Mouse (Mus musculus): ENCODE data around the gene Trim41. TPM values are rescaled to one million over a fixed set of nuclear protein-coding genes. Genes with fewer than 3 reads are reported as not detected.

The Trim41 gene
- polyA plus RNA-seq, 1 experiment from 2014 or later = 6.1 TPM

DNA sequence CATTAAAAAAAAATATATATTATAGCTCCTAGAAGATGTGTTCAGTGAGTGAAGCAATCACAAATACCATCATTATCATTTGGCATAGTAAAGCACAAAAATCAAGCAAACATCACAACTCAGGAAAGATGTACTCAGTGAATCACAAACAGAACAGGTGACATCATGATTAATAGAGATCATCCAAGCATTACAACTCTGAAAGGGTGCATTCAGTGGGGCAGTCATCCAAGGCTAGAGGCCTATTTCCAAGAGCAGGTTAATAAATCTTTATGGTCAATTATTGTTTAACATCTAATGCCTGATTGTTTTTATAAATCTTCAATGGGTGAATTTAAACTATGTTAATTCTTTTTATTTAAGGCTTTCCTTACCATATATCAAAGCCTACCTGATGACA lies 23.7 kb upstream of the Trim41 start:
- Histone ChIP-seq H3K4me3 (ENCODE audit: low read length) (no peak overlapping the region), H3K9me3 (ENCODE audit: control insufficient read depth, low read length) (no peaks in the 10 kb centered on the region), H3K36me3 (ENCODE audit: control insufficient read depth, insufficient read depth, low read length) (no peaks in the 10 kb centered on the region), H3K4me2 (replicated peaks; ENCODE audit: low read depth, low read length) (no peak overlapping the region), H3K27me3 (ENCODE audit: control insufficient read depth, insufficient read depth, low read length) (peaks cover 4% of the 10 kb centered on the region; the same call in 1 of the 2 replicates), H3K4me1 (ENCODE audit: control insufficient read depth, insufficient read depth, low read length) (peaks cover 3% of the 10 kb centered on the region; the same call in 1 of the 2 replicates), H3K9ac (ENCODE audit: low read depth, low read length) (no peak overlapping the region), H3K27ac (ENCODE audit: low read depth, low read length) (no peak overlapping the region)
- no peak for ATAC-seq (ENCODE audit: low FRiP score, low TSS enrichment)

DNA sequence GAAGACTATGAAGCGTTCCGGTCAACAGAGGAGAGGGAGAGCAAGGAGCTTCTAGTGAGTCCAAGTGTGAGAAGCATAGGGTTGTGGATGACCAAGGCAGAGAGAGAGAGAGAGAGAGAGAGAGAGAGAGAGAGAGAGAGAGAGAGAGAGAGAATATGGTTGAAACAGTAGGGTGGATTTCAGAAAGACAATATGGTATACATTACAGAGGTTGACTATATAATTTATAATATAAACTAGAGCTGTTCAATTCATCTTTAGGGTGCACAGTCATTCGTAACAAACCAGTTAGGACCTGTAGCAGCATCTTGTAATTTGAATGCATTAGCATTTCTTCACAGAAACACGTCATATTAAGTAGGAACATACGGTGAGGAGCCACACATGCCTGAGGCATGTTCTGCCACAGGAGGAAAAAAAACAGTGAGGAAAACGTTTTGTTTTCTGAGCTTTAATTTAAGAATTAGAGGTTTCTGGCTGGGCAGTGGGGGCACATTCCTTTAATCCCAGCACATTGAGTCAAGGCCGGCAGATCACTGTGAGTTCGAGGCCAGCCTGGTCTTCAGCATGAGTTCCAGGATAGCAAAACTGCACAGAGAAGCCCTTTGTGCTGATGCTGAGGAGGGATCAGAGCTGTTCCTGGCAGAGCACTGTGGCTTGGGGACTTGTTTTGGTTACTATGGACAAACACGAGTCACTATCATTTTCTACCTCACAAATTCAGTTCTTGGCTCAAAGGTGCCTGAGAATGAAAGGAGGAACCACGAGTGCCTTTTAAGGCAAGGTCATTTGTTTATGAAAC lies 21.9 kb upstream of the Trim41 start:
- ATAC-seq (ENCODE audit: low FRiP score, low TSS enrichment) = no peak
- Histone ChIP-seq H3K27ac (ENCODE audit: low read depth, low read length) (no peak overlapping the region), H3K27me3 (ENCODE audit: control insufficient read depth, insufficient read depth, low read length) (peaks cover 4% of the 10 kb centered on the region; the same call in 1 of the 2 replicates), H3K9ac (ENCODE audit: low read depth, low read length) (no peak overlapping the region), H3K9me3 (ENCODE audit: control insufficient read depth, low read length) (no peaks in the 10 kb centered on the region), H3K4me3 (ENCODE audit: low read length) (no peak overlapping the region), H3K4me2 (replicated peaks; ENCODE audit: low read depth, low read length) (peak overlapping the region; percentile 84; the same call in 1 of the 2 replicates), H3K4me1 (ENCODE audit: control insufficient read depth, insufficient read depth, low read length) (peaks cover 3% of the 10 kb centered on the region; the same call in 1 of the 2 replicates), H3K36me3 (ENCODE audit: control insufficient read depth, insufficient read depth, low read length) (no peaks in the 10 kb centered on the region)
- WGBS = 74% methylated on average over 10 of the region's 10 CpGs

DNA sequence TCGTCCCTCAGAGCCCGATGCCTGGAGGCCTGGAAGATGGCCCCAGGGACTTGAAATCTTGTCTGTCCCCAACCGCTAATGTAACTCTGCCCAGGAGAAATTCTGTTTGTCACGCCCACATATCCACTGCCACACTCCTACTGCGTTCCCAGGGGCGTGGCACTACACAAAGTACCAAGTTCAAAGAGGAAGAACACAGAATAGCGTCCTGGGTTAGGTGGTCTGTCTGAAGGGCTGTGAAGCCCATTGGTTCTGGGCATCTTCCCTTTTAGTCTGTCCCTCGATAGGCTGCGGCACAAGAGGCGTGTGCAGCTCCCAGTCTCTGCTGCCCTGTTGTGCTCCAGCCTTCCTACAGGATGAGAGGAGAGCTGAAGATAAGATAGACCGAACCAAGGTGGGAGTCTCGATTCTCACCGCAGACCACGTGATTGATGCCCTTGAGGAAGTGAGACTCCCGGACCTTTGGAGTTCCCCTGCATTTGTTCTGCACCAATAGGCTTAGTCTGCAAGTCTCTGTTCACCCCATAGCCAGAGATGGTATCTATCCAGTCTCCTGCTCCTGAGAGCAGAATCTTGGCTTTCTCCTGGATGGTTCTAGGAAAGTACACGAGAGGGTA lies 21.1 kb upstream of the Trim41 start:
- WGBS = 1% methylated on average over 16 of the region's 16 CpGs
- 0 out of 2 replicates have a peak, but pooled peaks have one; percentile 5 for ATAC-seq (ENCODE audit: low FRiP score, low TSS enrichment)
- peaks cover 3% of the 10 kb centered on the region; the same call in 1 of the 2 replicates for H3K4me1 ChIP-seq (ENCODE audit: control insufficient read depth, insufficient read depth, low read length)

DNA sequence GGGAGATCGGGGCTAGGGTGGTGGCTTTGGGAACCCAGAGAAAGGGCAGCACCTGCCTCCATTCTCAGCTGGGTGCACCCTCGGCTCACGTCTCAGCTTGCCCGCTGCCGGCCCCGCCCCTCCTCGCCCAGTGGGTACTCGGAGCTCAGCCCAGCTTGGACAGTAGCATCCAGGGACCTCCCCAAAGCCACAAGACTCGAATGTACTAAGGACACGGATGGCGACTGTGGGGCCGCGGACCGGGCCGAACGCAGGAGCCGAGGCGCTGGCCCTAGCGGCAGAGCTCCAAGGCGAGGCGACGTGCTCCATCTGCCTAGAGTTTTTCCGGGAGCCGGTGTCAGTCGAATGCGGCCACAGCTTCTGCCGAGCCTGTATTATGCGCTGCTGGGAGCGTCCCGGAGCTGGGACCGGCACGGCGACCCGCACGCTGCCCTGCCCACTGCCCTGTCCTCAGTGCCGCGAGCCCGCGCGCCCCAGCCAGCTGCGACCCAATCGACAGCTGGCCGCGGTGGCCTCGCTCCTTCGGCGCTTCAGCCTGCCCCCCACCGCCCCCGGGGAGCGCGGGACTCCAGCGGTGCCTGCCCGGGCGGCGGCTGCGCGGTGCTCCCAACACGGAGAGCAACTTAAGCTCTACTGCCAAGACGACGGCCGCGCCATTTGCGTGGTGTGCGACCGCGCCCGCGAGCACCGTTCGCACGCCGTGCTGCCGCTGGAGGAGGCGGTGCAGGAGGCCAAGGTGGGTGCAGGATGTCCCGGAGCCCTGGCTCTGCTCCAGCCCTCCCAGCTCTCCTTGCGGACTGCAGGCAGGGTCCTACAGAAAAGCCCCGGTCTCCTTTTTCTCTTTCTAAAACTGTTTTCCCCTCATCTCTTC lies 20.4 kb upstream of the Trim41 start:
- H3K9ac ChIP-seq (ENCODE audit: low read depth, low read length) = peak overlapping the region; percentile 61
- under 1% methylated on average over 77 of the region's 77 CpGs for WGBS
- H3K27ac ChIP-seq (ENCODE audit: low read depth, low read length) = no peak overlapping the region; the same call in 1 of the 2 replicates
- peak; percentile 21 for ATAC-seq (ENCODE audit: low FRiP score, low TSS enrichment)
- H3K36me3 ChIP-seq (ENCODE audit: control insufficient read depth, insufficient read depth, low read length) = no peaks in the 10 kb centered on the region
- H3K9me3 ChIP-seq (ENCODE audit: control insufficient read depth, low read length) = no peaks in the 10 kb centered on the region
- peak overlapping the region; percentile 84 for H3K4me2 ChIP-seq (replicated peaks; ENCODE audit: low read depth, low read length)
- peaks cover 3% of the 10 kb centered on the region; the same call in 1 of the 2 replicates for H3K4me1 ChIP-seq (ENCODE audit: control insufficient read depth, insufficient read depth, low read length)
- peak overlapping the region; percentile 84 for H3K4me3 ChIP-seq (ENCODE audit: low read length)
- peaks cover 4% of the 10 kb centered on the region; the same call in 1 of the 2 replicates for H3K27me3 ChIP-seq (ENCODE audit: control insufficient read depth, insufficient read depth, low read length)

More for the DNA sequence above, 21.1 kb upstream of the Trim41 start:
- no peaks in the 10 kb centered on the region for H3K9me3 ChIP-seq (ENCODE audit: control insufficient read depth, low read length)
- peak overlapping the region; percentile 84 for H3K4me3 ChIP-seq (ENCODE audit: low read length)
- H3K36me3 ChIP-seq (ENCODE audit: control insufficient read depth, insufficient read depth, low read length) = no peaks in the 10 kb centered on the region
- H3K27ac ChIP-seq (ENCODE audit: low read depth, low read length) = no peak overlapping the region; the same call in 1 of the 2 replicates
- peak overlapping the region; percentile 84 for H3K4me2 ChIP-seq (replicated peaks; ENCODE audit: low read depth, low read length)
- peaks cover 4% of the 10 kb centered on the region; the same call in 1 of the 2 replicates for H3K27me3 ChIP-seq (ENCODE audit: control insufficient read depth, insufficient read depth, low read length)
- peak overlapping the region; percentile 61 for H3K9ac ChIP-seq (ENCODE audit: low read depth, low read length)

DNA sequence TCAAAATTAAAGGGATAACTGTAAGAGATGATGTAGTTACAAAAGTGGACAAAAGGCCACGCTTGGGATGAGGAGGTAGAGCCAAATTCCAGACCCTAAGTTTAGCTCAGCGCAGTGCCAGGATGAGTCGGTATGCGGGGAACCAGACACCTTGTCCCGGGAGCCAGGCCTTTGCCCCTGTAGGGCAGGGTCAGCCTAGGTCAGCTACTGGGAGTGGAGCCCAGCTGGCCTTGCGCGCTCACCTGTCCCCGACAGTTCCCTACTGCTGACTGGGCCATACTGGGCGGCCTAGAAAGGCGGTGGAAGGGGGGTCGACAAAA lies 19.8 kb upstream of the Trim41 start:
- WGBS = 10% methylated on average over 11 of the region's 11 CpGs
- Histone ChIP-seq H3K4me3 (ENCODE audit: low read length) (peak overlapping the region; percentile 84), H3K4me2 (replicated peaks; ENCODE audit: low read depth, low read length) (peak overlapping the region; percentile 84), H3K27ac (ENCODE audit: low read depth, low read length) (no peak overlapping the region), H3K9me3 (ENCODE audit: control insufficient read depth, low read length) (no peaks in the 10 kb centered on the region), H3K27me3 (ENCODE audit: control insufficient read depth, insufficient read depth, low read length) (peaks cover 4% of the 10 kb centered on the region; the same call in 1 of the 2 replicates), H3K36me3 (ENCODE audit: control insufficient read depth, insufficient read depth, low read length) (no peaks in the 10 kb centered on the region), H3K4me1 (ENCODE audit: control insufficient read depth, insufficient read depth, low read length) (peaks cover 3% of the 10 kb centered on the region; the same call in 1 of the 2 replicates), H3K9ac (ENCODE audit: low read depth, low read length) (peak overlapping the region; percentile 61; the same call in 1 of the 2 replicates)
- ATAC-seq (ENCODE audit: low FRiP score, low TSS enrichment) = no peak; the same call in 1 of the 2 replicates

DNA sequence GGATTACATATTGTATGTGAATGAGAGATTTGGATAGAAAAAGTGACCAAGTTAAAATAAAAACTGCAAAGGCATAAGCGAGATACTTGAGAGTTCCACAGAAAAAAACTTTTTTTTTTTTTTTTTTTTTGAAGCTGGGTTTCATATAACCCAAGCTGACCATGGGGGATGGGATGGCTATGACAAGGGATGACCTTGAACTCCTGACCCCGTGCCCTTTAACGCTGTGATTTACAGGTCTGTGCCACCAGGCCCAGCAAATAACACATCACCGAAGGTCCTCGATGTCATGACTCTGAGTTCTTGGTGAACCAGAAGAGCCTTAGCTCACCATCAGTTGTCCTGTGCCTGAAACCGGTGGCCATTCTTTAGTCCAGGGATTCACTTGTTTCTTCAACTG lies 18.8 kb upstream of the Trim41 start:
- no peak overlapping the region for H3K9ac ChIP-seq (ENCODE audit: low read depth, low read length)
- H3K27ac ChIP-seq (ENCODE audit: low read depth, low read length) = no peak overlapping the region
- no peak for ATAC-seq (ENCODE audit: low FRiP score, low TSS enrichment)
- no peaks in the 10 kb centered on the region for H3K36me3 ChIP-seq (ENCODE audit: control insufficient read depth, insufficient read depth, low read length)
- WGBS = 73% methylated on average over 6 of the region's 6 CpGs
- H3K27me3 ChIP-seq (ENCODE audit: control insufficient read depth, insufficient read depth, low read length) = peaks cover 4% of the 10 kb centered on the region; the same call in 1 of the 2 replicates
- no peak overlapping the region for H3K4me3 ChIP-seq (ENCODE audit: low read length)
- no peaks in the 10 kb centered on the region for H3K9me3 ChIP-seq (ENCODE audit: control insufficient read depth, low read length)
- no peak overlapping the region for H3K4me2 ChIP-seq (replicated peaks; ENCODE audit: low read depth, low read length)
- peaks cover 3% of the 10 kb centered on the region; the same call in 1 of the 2 replicates for H3K4me1 ChIP-seq (ENCODE audit: control insufficient read depth, insufficient read depth, low read length)

DNA sequence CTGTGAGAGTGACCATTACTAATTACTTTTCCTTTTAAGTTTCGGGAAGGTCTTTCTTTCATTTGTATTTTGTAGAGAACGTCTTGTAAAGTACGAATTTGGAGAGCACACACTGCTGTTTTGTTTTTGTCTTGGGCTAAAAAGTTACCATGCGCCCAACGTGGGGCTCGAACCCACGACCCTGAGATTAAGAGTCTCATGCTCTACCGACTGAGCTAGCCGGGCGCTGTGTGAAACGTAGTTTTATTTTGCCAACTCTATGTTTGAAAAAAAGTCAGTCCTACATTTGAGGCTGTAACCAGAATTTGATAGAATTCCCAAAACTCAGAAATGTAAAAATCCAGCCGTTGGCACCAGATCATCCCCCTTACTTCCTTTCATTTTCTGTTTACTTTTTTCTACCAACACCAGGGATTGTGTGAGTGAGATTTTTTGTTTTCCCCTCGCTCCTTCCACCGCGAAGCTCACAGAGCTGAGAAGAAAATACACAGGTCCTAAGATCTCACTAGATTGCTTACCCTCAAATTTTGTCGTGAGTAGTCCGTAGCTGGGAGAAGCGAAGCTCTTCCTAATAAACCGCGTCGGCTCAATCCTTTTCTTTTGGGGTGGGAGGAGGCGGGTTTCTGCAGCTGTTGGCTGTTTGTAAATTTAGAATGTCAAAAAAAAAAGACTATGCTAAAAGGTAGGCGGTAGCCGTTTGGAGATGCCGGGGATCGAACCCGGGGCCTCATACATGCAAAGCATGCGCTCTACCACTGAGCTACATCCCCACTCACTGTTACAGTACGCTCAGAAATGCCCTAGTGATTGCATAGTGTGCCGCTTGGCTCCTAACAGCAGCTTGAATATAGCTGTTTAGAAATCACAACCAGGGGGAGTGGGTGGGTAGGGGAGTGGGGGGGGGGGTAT lies 16.8 kb upstream of the Trim41 start:
- Histone ChIP-seq H3K27ac (ENCODE audit: low read depth, low read length) (no peak overlapping the region), H3K9ac (ENCODE audit: low read depth, low read length) (peak overlapping the region; percentile 29)
- WGBS = under 1% methylated on average over 30 of the region's 30 CpGs

More for the DNA sequence above, 16.8 kb upstream of the Trim41 start:
- ATAC-seq (ENCODE audit: low FRiP score, low TSS enrichment) = peak; percentile 87
- Histone ChIP-seq H3K4me2 (replicated peaks; ENCODE audit: low read depth, low read length) (peak overlapping the region; percentile 43), H3K9me3 (ENCODE audit: control insufficient read depth, low read length) (no peaks in the 10 kb centered on the region), H3K4me3 (ENCODE audit: low read length) (peak overlapping the region; percentile 50), H3K36me3 (ENCODE audit: control insufficient read depth, insufficient read depth, low read length) (no peaks in the 10 kb centered on the region), H3K4me1 (ENCODE audit: control insufficient read depth, insufficient read depth, low read length) (peaks cover 3% of the 10 kb centered on the region; the same call in 1 of the 2 replicates), H3K27me3 (ENCODE audit: control insufficient read depth, insufficient read depth, low read length) (peaks cover 4% of the 10 kb centered on the region; the same call in 1 of the 2 replicates)

Measured in kidney, embryonic 14.5 days (tissue).